Mouse (Mus musculus) E14TG2a.4 (cell line): ENCODE measurements at regions not wholly inside any gene's neighbourhood (a gene's known extent, or its start where the extent isn't known, plus 50 kb on each side); places are given as distances from the start of the nearest gene placed in this dataset.

Experiments used
- CTCF ChIP-seq: conservative IDR thresholded peaks from 2 replicates; pipeline ENCODE4 v1.5.1; 2014; ENCODE audit warnings: low read length
- POU5F1 ChIP-seq: IDR thresholded peaks from 2 replicates; pipeline ENCODE4 v1.6.1; 2014; ENCODE audit warnings: low read length, borderline replicate concordance

- TF ChIP-seq CTCF (no peak), POU5F1 (peak; percentile 26; the same call in 1 of the 2 replicates)
Measured at GRCm38 (mm10) chr15:62958506-62959330, 886.3 kb downstream of the Gsdmc2 start.
